Mouse (Mus musculus) splenic B cell, adult 2 months (primary cell): ENCODE measurements around the gene Intu.

ENCODE experiments used
- DNase-seq: peaks from one replicate; pipeline ENCODE4 v3.0.0-alpha.2; 2011; ENCODE audit warnings: low read depth, low spot score
- H3K27me3 ChIP-seq: 2 replicates; pipeline ENCODE4 v1.6.1; 2012; ENCODE audit warnings: mild to moderate bottlenecking, low read length, moderate library complexity, mixed read lengths; ENCODE audit not compliant: control insufficient read depth, poor library complexity, insufficient read depth, severe bottlenecking
- H3K36me3 ChIP-seq: 2 replicates; pipeline ENCODE4 v1.6.1; 2012; ENCODE audit warnings: mild to moderate bottlenecking, low read length, moderate library complexity, mixed read lengths; ENCODE audit not compliant: control insufficient read depth, poor library complexity, insufficient read depth, severe bottlenecking

Gene Intu

GRCm38 (mm10) chr3:40522446-40522845 lies 8.6 kb upstream of the Intu start:
- DNase-seq: no peak
- Histone ChIP-seq H3K36me3 (no peaks in the 10 kb centered on the region), H3K27me3 (no peaks in the 10 kb centered on the region)

- peak; percentile 24 for DNase-seq
- Histone ChIP-seq H3K27me3 (no peaks in the 10 kb centered on the region), H3K36me3 (no peaks in the 10 kb centered on the region)
Observed at GRCm38 (mm10) chr3:40522846-40523245, 8.2 kb upstream of the Intu start.

GRCm38 (mm10) chr3:40523371-40523783 lies 7.7 kb upstream of the Intu start:
- no peaks in the 10 kb centered on the region for H3K36me3 ChIP-seq
- H3K27me3 ChIP-seq: no peaks in the 10 kb centered on the region
- peak; percentile 48 for DNase-seq

GRCm38 (mm10) chr3:40524841-40525240 lies 6.2 kb upstream of the Intu start:
- no peaks in the 10 kb centered on the region for H3K36me3 ChIP-seq

GRCm38 (mm10) chr3:40525341-40525740 lies 5.7 kb upstream of the Intu start:
- peak; percentile 81 for DNase-seq
- Histone ChIP-seq H3K36me3 (no peaks in the 10 kb centered on the region), H3K27me3 (no peaks in the 10 kb centered on the region)

More at GRCm38 (mm10) chr3:40524841-40525240, 6.2 kb upstream of the Intu start:
- H3K27me3 ChIP-seq: no peaks in the 10 kb centered on the region
- DNase-seq: no peak

GRCm38 (mm10) chr3:40526095-40526494 lies 5.0 kb upstream of the Intu start:
- no peaks in the 10 kb centered on the region for H3K27me3 ChIP-seq
- peak; percentile 28 for DNase-seq

GRCm38 (mm10) chr3:40527218-40527617 lies 3.9 kb upstream of the Intu start:
- H3K36me3 ChIP-seq: no peaks in the 10 kb centered on the region
- no peak for DNase-seq
- no peaks in the 10 kb centered on the region for H3K27me3 ChIP-seq

More at GRCm38 (mm10) chr3:40526095-40526494, 5.0 kb upstream of the Intu start:
- no peaks in the 10 kb centered on the region for H3K36me3 ChIP-seq

- no peak for DNase-seq
- no peaks in the 10 kb centered on the region for H3K36me3 ChIP-seq
- H3K27me3 ChIP-seq: no peaks in the 10 kb centered on the region
Observed at GRCm38 (mm10) chr3:40527976-40528950, 2.8 kb upstream of the Intu start.

GRCm38 (mm10) chr3:40528958-40529357 lies 2.1 kb upstream of the Intu start:
- no peaks in the 10 kb centered on the region for H3K36me3 ChIP-seq
- no peak for DNase-seq

GRCm38 (mm10) chr3:40530845-40531244 lies 241 bp upstream of the Intu start:
- H3K36me3 ChIP-seq: no peaks in the 10 kb centered on the region
- peak; percentile 23 for DNase-seq
- no peaks in the 10 kb centered on the region for H3K27me3 ChIP-seq

More at GRCm38 (mm10) chr3:40528958-40529357, 2.1 kb upstream of the Intu start:
- no peaks in the 10 kb centered on the region for H3K27me3 ChIP-seq

- H3K36me3 ChIP-seq: no peaks in the 10 kb centered on the region
- no peaks in the 10 kb centered on the region for H3K27me3 ChIP-seq
- no peak for DNase-seq
Observed at GRCm38 (mm10) chr3:40532256-40532655, 1.2 kb downstream of the Intu start.

GRCm38 (mm10) chr3:40534141-40534540 lies 3.1 kb downstream of the Intu start:
- Histone ChIP-seq H3K36me3 (no peaks in the 10 kb centered on the region), H3K27me3 (no peaks in the 10 kb centered on the region)
- DNase-seq: no peak

GRCm38 (mm10) chr3:40540567-40541554 lies 9.8 kb downstream of the Intu start:
- peak; percentile 91 for DNase-seq
- H3K27me3 ChIP-seq: no peaks in the 10 kb centered on the region
- H3K36me3 ChIP-seq: no peaks in the 10 kb centered on the region

- H3K27me3 ChIP-seq: no peaks in the 10 kb centered on the region; the same call in 1 of the 2 replicates
- H3K36me3 ChIP-seq: no peaks in the 10 kb centered on the region
- no peak for DNase-seq
Observed at GRCm38 (mm10) chr3:40546621-40547020, 15.5 kb downstream of the Intu start.
